Mouse (Mus musculus): ENCODE results near the gene Lyar. TPM values are rescaled to one million over a fixed set of nuclear protein-coding genes. Genes with fewer than 3 reads are reported as not detected.

Gene Lyar
- polyA plus RNA-seq, 1 experiment, result 38.2 TPM

- TF ChIP-seq POLR2A (IDR thresholded peaks at IDR 0.05; ENCODE audit: low read depth, low read length), result no peak
- TF ChIP-seq CTCF (IDR thresholded peaks at IDR 0.05; ENCODE audit: borderline replicate concordance, insufficient read depth, low read length), result no peak
- H3K4me3 ChIP-seq (ENCODE audit: insufficient read depth, low read length), result no peak overlapping the region
- no peak overlapping the region for H3K27ac ChIP-seq (ENCODE audit: insufficient read depth, low read length)
- no peaks in the 10 kb centered on the region for H3K4me1 ChIP-seq (ENCODE audit: control insufficient read depth, insufficient read depth, low read length)
Measured at GRCm38 (mm10) chr5:38241473-38241834, 21.2 kb downstream of the Lyar start.

GRCm38 (mm10) chr5:38241966-38242365 is 21.7 kb downstream of the Lyar start:
- H3K27ac ChIP-seq (ENCODE audit: insufficient read depth, low read length), result no peak overlapping the region
- TF ChIP-seq CTCF (IDR thresholded peaks at IDR 0.05; ENCODE audit: borderline replicate concordance, insufficient read depth, low read length) (no peak), POLR2A (IDR thresholded peaks at IDR 0.05; ENCODE audit: low read depth, low read length) (no peak)

GRCm38 (mm10) chr5:38255195-38255594 is 34.9 kb downstream of the Lyar start:
- Histone ChIP-seq H3K4me3 (ENCODE audit: insufficient read depth, low read length) (no peak overlapping the region), H3K27ac (ENCODE audit: insufficient read depth, low read length) (no peak overlapping the region), H3K4me1 (ENCODE audit: control insufficient read depth, insufficient read depth, low read length) (no peaks in the 10 kb centered on the region)
- TF ChIP-seq CTCF (IDR thresholded peaks at IDR 0.05; ENCODE audit: borderline replicate concordance, insufficient read depth, low read length) (no peak), POLR2A (IDR thresholded peaks at IDR 0.05; ENCODE audit: low read depth, low read length) (no peak)

More at GRCm38 (mm10) chr5:38241966-38242365, 21.7 kb downstream of the Lyar start:
- no peaks in the 10 kb centered on the region for H3K4me1 ChIP-seq (ENCODE audit: control insufficient read depth, insufficient read depth, low read length)
- H3K4me3 ChIP-seq (ENCODE audit: insufficient read depth, low read length), result no peak overlapping the region

- no peak for TF ChIP-seq CTCF (IDR thresholded peaks at IDR 0.05; ENCODE audit: borderline replicate concordance, insufficient read depth, low read length)
- TF ChIP-seq POLR2A (IDR thresholded peaks at IDR 0.05; ENCODE audit: low read depth, low read length), result no peak
- Histone ChIP-seq H3K4me3 (ENCODE audit: insufficient read depth, low read length) (no peak overlapping the region), H3K27ac (ENCODE audit: insufficient read depth, low read length) (no peak overlapping the region)
Measured at GRCm38 (mm10) chr5:38255644-38256043, 35.4 kb downstream of the Lyar start.

GRCm38 (mm10) chr5:38256551-38256950 is 36.3 kb downstream of the Lyar start:
- TF ChIP-seq CTCF (IDR thresholded peaks at IDR 0.05; ENCODE audit: borderline replicate concordance, insufficient read depth, low read length) (no peak), POLR2A (IDR thresholded peaks at IDR 0.05; ENCODE audit: low read depth, low read length) (no peak)
- Histone ChIP-seq H3K4me3 (ENCODE audit: insufficient read depth, low read length) (no peak overlapping the region), H3K4me1 (ENCODE audit: control insufficient read depth, insufficient read depth, low read length) (peaks cover 3% of the 10 kb centered on the region; the same call in 1 of the 2 replicates), H3K27ac (ENCODE audit: insufficient read depth, low read length) (no peak overlapping the region)

More at GRCm38 (mm10) chr5:38255644-38256043, 35.4 kb downstream of the Lyar start:
- H3K4me1 ChIP-seq (ENCODE audit: control insufficient read depth, insufficient read depth, low read length), result no peaks in the 10 kb centered on the region

GRCm38 (mm10) chr5:38258034-38258772 is 37.9 kb downstream of the Lyar start:
- Histone ChIP-seq H3K4me3 (ENCODE audit: insufficient read depth, low read length) (no peak overlapping the region), H3K27ac (ENCODE audit: insufficient read depth, low read length) (no peak overlapping the region), H3K4me1 (ENCODE audit: control insufficient read depth, insufficient read depth, low read length) (peaks cover 3% of the 10 kb centered on the region; the same call in 1 of the 2 replicates)
- TF ChIP-seq POLR2A (IDR thresholded peaks at IDR 0.05; ENCODE audit: low read depth, low read length) (no peak), CTCF (IDR thresholded peaks at IDR 0.05; ENCODE audit: borderline replicate concordance, insufficient read depth, low read length) (no peak)

- Histone ChIP-seq H3K4me3 (ENCODE audit: insufficient read depth, low read length) (no peak overlapping the region), H3K27ac (ENCODE audit: insufficient read depth, low read length) (no peak overlapping the region), H3K4me1 (ENCODE audit: control insufficient read depth, insufficient read depth, low read length) (peaks cover 3% of the 10 kb centered on the region; the same call in 1 of the 2 replicates)
- no peak for TF ChIP-seq POLR2A (IDR thresholded peaks at IDR 0.05; ENCODE audit: low read depth, low read length)
- TF ChIP-seq CTCF (IDR thresholded peaks at IDR 0.05; ENCODE audit: borderline replicate concordance, insufficient read depth, low read length), result no peak
Measured at GRCm38 (mm10) chr5:38258773-38259146, 38.5 kb downstream of the Lyar start.

- peak overlapping the region; percentile 93 for H3K27ac ChIP-seq (ENCODE audit: insufficient read depth, low read length)
- TF ChIP-seq CTCF (IDR thresholded peaks at IDR 0.05; ENCODE audit: borderline replicate concordance, insufficient read depth, low read length), result no peak
- TF ChIP-seq POLR2A (IDR thresholded peaks at IDR 0.05; ENCODE audit: low read depth, low read length), result no peak
- peaks cover 3% of the 10 kb centered on the region; the same call in 1 of the 2 replicates for H3K4me1 ChIP-seq (ENCODE audit: control insufficient read depth, insufficient read depth, low read length)
- H3K4me3 ChIP-seq (ENCODE audit: insufficient read depth, low read length), result peak overlapping the region; percentile 97
Measured at GRCm38 (mm10) chr5:38259455-38260106, 39.3 kb downstream of the Lyar start.

- TF ChIP-seq CTCF (IDR thresholded peaks at IDR 0.05; ENCODE audit: borderline replicate concordance, insufficient read depth, low read length), result no peak
- peak; percentile 88 for TF ChIP-seq POLR2A (IDR thresholded peaks at IDR 0.05; ENCODE audit: low read depth, low read length)
- Histone ChIP-seq H3K27ac (ENCODE audit: insufficient read depth, low read length) (peak within 1 kb of the TSS; percentile 93), H3K4me3 (ENCODE audit: insufficient read depth, low read length) (peak within 1 kb of the TSS; percentile 97), H3K4me1 (ENCODE audit: control insufficient read depth, insufficient read depth, low read length) (peaks cover 3% of the 10 kb centered on the region; the same call in 1 of the 2 replicates)
Measured at GRCm38 (mm10) chr5:38260107-38260682, 39.9 kb downstream of the Lyar start, which contains the start of gene Tmem128. Tmem128 (plus strand) TSS chr5:38260185.

Data from embryonic fibroblast, embryonic 13.5 days (primary cell).